Mouse (Mus musculus) hindbrain, embryonic 12.5 days (tissue): Measurements from ENCODE around the gene Ndufa5. TPM values are rescaled to one million over a fixed set of nuclear protein-coding genes. Genes with fewer than 3 reads are reported as not detected.

Source experiments
- ATAC-seq: fragments of 200-750 bp; cut with Nextera tagmentation; 2 replicates; pipeline ENCODE4 v1.8.0; 2017; ENCODE audit warnings: moderate TSS enrichment; ENCODE audit not compliant: low FRiP score
- H3K27ac ChIP-seq: fragments of 300-500 bp; sonication (generic); 2 replicates; pipeline ENCODE4 v1.5.1; 2016; ENCODE audit warnings: mild to moderate bottlenecking
- H3K27me3 ChIP-seq: fragments of 300-500 bp; sonication (generic); 2 replicates; pipeline ENCODE4 v1.6.1; 2016; ENCODE audit warnings: mild to moderate bottlenecking
- H3K36me3 ChIP-seq: fragments of 300-500 bp; sonication (generic); 2 replicates; pipeline ENCODE4 v1.6.1; 2016; ENCODE audit warnings: mild to moderate bottlenecking
- H3K4me1 ChIP-seq: fragments of 300-500 bp; sonication (generic); 2 replicates; pipeline ENCODE4 v1.6.1; 2016
- H3K4me2 ChIP-seq: fragments of 300-500 bp; sonication (generic); replicated peaks from 2 replicates; pipeline ENCODE4 v1.6.1; 2016; ENCODE audit warnings: mild to moderate bottlenecking
- H3K4me3 ChIP-seq: fragments of 300-500 bp; sonication (generic); 2 replicates; pipeline ENCODE4 v1.5.1; 2016; ENCODE audit warnings: mild to moderate bottlenecking
- H3K9ac ChIP-seq: fragments of 300-500 bp; sonication (generic); 2 replicates; pipeline ENCODE4 v1.6.1; 2016; ENCODE audit warnings: mild to moderate bottlenecking, moderate library complexity
- H3K9me3 ChIP-seq: fragments of 300-500 bp; sonication (generic); replicated peaks from 2 replicates; pipeline ENCODE4 v1.6.1; 2016; ENCODE audit warnings: mild to moderate bottlenecking
- WGBS: fragments of 180-500 bp; shearing (Covaris S2); methylation state at CpG from one replicate; pipeline ENCODE4 v1.1.7; 2016; 5-methylcytosine and 5-hydroxymethylcytosine counted together
- polyA plus RNA-seq: library from polyadenylated mRNA; unstranded; fragments of >200 nt; fragmentation: Nextera tagmentation; extraction: Ambion mirVana; gene quantifications from 2 replicates; pipeline ENCODE4 v1.2.1, GENCODE M21; 2016

Gene Ndufa5
- polyA plus RNA-seq: 326 TPM in 2 replicates

DNA sequence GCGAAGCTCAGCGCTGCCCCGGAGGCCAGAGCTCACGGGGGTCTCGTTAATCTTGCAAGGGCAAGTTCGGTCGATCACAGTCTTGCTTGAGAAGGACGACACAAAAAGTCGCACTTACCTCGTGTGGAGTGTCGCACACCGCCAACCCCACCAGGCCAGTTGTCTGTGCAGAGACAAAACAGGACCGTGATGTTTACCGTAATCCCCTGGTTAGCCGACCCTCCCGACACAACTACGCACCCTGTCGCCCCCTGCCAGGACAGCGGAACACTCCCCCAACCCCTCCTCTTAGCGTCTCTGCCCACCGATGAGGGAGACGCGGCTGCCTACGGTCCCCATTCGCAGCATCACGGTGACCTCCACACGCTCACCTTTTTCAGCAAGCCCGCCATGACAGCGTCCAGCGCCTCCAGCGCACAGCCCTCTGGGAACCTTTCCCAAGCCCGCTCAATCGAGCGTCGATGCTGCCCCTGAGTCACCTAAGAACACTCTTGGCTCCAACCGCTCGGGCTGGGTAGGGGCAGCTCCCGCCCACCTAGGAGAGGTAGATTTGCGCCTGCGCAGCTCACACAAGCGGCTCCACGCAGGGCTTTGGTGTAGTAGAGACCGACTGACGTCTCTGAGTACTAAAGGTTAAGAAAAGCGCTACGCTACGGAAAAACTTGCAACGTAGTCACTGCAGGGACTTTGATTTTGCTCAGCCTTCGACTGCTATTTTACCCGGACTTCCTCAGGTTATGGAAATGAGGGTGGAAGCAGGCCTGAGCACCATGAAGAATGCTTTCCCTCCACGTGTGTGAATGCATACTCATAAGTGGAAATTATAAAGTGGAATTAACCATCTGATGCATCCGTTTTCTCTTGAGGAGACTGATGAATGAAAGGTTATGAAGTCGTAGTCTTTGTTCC, at the start of gene Ndufa5:
Gene Ndufa5, minus strand, starts transcription at position 859 of the 909 bp plus-strand sequence.
- peak; percentile 97 for ATAC-seq
- Histone ChIP-seq H3K27me3 (no peaks in the 10 kb centered on the region), H3K9ac (peak within 1 kb of the TSS; percentile 59), H3K4me1 (peaks cover 16% of the 10 kb centered on the region), H3K27ac (no peak within 1 kb of the TSS), H3K4me2 (peak within 1 kb of the TSS; percentile 75), H3K9me3 (no peaks in the 10 kb centered on the region), H3K4me3 (peak within 1 kb of the TSS; percentile 59), H3K36me3 (0 out of 2 replicates have a peak, but pooled peaks cover 2% of the 10 kb centered on the region)
- WGBS: under 1% methylated on average over 53 of the region's 53 CpGs

DNA sequence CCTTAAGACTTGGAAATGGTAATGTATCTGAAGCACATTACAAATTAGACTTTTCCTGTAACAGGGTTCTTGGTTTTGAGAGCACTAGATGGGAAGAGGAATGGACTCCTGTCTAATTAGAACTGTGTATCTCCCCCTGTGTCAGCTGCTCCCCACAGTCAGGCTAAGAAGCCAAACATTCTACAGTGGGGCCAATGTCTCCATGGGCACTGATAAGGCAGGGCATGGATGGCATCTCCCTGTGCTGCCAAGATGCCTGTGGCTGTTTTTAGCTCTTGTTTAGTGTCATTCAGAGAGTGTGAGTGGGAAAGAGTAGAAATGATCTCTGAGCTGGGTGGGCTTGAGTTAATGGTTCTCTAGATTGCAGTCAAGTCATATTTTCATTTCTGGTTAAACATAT, 45.5 kb upstream of the Ndufa5 start:
- Histone ChIP-seq H3K9ac (no peak overlapping the region), H3K9me3 (no peaks in the 10 kb centered on the region), H3K4me3 (no peak overlapping the region), H3K27ac (no peak overlapping the region), H3K27me3 (no peaks in the 10 kb centered on the region), H3K4me1 (no peaks in the 10 kb centered on the region), H3K4me2 (no peak overlapping the region), H3K36me3 (no peaks in the 10 kb centered on the region)
- ATAC-seq: no peak

DNA sequence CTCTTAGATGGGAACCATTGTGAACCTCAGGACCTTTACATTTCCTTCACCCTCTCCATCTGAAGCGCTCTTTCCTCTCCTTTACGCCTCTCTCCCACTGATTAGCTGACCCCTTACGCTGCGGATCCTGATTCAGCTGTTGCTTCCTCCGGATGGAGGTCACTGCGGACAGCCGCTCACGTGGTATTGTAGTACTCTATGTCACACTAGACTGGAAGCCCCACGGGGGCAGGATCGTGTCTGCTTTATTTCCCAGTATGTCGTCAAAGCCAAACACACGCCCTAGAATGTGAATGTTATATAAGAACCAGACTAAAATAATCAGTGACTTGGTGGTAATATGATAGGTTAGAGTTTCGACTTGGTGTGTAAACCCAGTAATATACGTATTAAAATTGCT, 44.6 kb upstream of the Ndufa5 start:
- no peak overlapping the region for H3K9ac ChIP-seq
- no peaks in the 10 kb centered on the region for H3K9me3 ChIP-seq
- no peaks in the 10 kb centered on the region for H3K4me1 ChIP-seq
- H3K4me2 ChIP-seq: no peak overlapping the region
- no peak for ATAC-seq
- no peak overlapping the region for H3K27ac ChIP-seq
- no peaks in the 10 kb centered on the region for H3K36me3 ChIP-seq
- WGBS: 89% methylated on average over 14 of the region's 14 CpGs
- no peak overlapping the region for H3K4me3 ChIP-seq
- H3K27me3 ChIP-seq: no peaks in the 10 kb centered on the region

DNA sequence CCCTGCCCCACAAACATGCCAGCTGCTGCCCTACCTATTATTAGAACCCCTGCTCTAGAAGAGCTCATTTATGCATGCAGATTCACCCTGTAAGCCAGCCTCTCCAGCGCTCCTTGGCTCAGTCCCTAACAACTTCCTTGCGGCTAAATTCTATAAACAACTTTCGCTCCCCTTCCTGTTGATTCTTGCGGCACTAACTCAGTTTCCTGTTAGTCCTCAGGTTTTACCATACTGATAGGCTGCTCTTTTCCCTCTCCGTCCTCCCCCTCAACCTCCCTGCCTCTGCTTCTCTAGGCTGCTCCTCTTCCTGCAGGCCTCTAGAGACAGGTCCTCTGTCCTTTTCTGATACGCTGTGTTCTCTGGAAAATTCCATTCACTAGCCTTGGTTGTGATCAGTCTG, 43.3 kb upstream of the Ndufa5 start:
- Histone ChIP-seq H3K36me3 (no peaks in the 10 kb centered on the region), H3K27me3 (no peaks in the 10 kb centered on the region), H3K9ac (no peak overlapping the region), H3K4me1 (no peaks in the 10 kb centered on the region), H3K4me2 (no peak overlapping the region), H3K9me3 (no peaks in the 10 kb centered on the region), H3K4me3 (no peak overlapping the region), H3K27ac (no peak overlapping the region)
- ATAC-seq: no peak
- 78% methylated on average over 6 of the region's 6 CpGs for WGBS

DNA sequence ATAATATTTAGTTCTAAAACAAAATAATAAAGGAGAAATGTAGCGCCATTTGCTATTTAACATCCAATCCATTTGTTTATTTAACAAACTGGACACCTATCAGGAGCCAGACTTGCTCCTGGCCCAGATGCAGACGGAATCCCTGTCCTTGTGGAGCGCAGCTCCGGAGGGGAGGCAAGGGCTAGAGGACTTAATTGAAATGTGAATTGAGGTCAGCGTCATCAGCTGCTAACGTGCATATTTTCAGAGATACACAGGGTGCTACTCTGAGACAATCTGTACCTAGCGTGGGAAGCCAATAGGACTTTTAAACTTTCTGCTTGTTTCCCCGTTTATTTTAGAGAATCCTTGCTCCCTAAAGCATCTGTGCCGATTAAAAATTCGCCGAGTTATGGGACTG, 42.5 kb upstream of the Ndufa5 start:
- no peak for ATAC-seq

DNA sequence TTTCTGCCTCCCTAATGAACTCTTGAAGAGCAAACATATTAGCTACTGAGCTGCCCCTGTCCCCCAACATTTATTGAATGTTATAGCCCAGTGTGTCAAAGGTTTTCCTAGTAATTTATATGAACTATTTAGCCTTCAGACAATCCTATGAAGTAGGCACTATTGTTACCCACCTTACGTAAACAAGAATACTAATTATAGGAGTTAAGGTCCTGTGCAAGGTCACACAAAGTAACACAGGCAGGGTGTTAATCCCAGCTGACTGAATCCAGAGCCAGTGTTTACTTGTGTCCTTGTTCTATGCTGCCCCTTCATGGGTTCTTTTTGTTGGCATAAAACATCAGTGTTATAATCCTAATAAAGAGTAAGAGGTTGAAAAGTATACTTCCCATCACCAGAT, 41.9 kb upstream of the Ndufa5 start:
- Histone ChIP-seq H3K4me3 (no peak overlapping the region), H3K27ac (no peak overlapping the region), H3K4me1 (no peaks in the 10 kb centered on the region), H3K4me2 (no peak overlapping the region), H3K9ac (no peak overlapping the region), H3K27me3 (no peaks in the 10 kb centered on the region), H3K36me3 (no peaks in the 10 kb centered on the region), H3K9me3 (no peaks in the 10 kb centered on the region)
- 94% methylated on average over 1 of the region's 1 CpGs for WGBS
- no peak for ATAC-seq

More for the DNA sequence above, 42.5 kb upstream of the Ndufa5 start:
- H3K4me1 ChIP-seq: no peaks in the 10 kb centered on the region
- H3K9ac ChIP-seq: no peak overlapping the region
- no peak overlapping the region for H3K4me2 ChIP-seq
- no peaks in the 10 kb centered on the region for H3K27me3 ChIP-seq
- H3K4me3 ChIP-seq: no peak overlapping the region
- no peaks in the 10 kb centered on the region for H3K9me3 ChIP-seq
- 79% methylated on average over 11 of the region's 11 CpGs for WGBS
- no peak overlapping the region for H3K27ac ChIP-seq
- H3K36me3 ChIP-seq: no peaks in the 10 kb centered on the region

DNA sequence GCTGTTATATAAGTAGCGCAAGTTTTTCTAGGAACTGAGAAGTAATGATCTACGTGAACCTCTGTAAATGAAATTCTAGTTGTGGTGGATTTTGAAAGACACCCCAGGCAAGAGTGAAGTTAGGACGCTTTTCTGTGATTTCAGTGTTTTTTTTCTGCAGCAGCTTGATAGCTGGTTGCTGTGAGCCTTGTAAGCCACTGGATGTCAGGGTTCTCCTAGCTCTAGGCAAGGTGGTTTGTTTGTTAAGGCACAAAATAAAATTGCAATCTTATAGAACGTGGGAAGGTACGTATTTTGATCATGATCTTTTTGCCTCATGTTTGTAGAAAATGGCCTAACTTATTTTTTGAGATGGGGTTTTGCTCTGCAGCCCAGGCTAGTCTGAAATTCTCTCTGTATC, 41.1 kb upstream of the Ndufa5 start:
- Histone ChIP-seq H3K4me2 (no peak overlapping the region), H3K9me3 (no peaks in the 10 kb centered on the region), H3K4me3 (no peak overlapping the region), H3K27me3 (no peaks in the 10 kb centered on the region), H3K4me1 (no peaks in the 10 kb centered on the region), H3K27ac (no peak overlapping the region), H3K36me3 (no peaks in the 10 kb centered on the region), H3K9ac (no peak overlapping the region)
- ATAC-seq: no peak
- 87% methylated on average over 5 of the region's 5 CpGs for WGBS

DNA sequence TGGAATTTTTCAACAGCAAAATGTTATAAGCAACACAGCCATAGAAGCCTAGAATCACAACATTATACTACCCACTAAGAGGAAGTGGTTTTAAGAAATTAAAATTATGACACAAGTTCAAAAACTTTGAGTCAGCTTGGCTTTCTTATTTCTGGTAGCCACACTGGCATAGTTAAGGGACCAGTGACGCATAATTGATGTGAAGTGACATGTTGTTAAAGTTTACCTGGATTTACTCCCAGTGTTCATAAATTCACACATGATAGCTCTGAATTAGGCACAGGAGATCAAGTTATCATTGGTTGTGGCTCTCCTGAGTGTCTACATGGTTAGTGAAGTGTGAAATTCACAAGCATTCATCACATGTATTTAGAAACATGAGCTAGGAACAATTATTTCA, 37.1 kb upstream of the Ndufa5 start:
- Histone ChIP-seq H3K4me3 (no peak overlapping the region), H3K9ac (no peak overlapping the region), H3K27ac (no peak overlapping the region), H3K27me3 (no peaks in the 10 kb centered on the region), H3K9me3 (no peaks in the 10 kb centered on the region), H3K36me3 (no peaks in the 10 kb centered on the region), H3K4me2 (no peak overlapping the region), H3K4me1 (no peaks in the 10 kb centered on the region)
- WGBS: 89% methylated on average over 1 of the region's 1 CpGs
- no peak for ATAC-seq

DNA sequence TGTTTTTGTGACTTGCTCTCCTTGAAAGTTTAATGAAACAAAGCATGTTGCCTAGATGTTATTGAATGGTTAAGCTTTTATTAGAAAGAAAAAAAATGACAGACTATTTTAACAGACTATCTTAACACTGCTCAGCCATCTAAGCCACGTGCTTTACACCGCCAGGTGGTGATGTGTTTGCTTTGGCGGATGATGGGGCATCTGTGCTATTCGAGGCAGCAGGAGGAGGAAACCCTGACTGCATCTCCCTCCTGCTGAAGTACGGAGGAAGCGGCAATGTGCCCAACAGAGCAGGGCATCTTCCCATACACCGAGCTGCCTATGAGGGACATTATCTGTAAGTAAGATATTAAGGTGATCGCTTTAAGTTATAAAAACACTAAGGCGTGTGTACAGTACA, 36.3 kb upstream of the Ndufa5 start:
- H3K36me3 ChIP-seq: no peaks in the 10 kb centered on the region
- H3K4me3 ChIP-seq: no peak overlapping the region
- no peak overlapping the region for H3K27ac ChIP-seq
- no peaks in the 10 kb centered on the region for H3K9me3 ChIP-seq
- no peak overlapping the region for H3K4me2 ChIP-seq
- H3K4me1 ChIP-seq: no peaks in the 10 kb centered on the region
- H3K9ac ChIP-seq: no peak overlapping the region
- ATAC-seq: no peak
- no peaks in the 10 kb centered on the region for H3K27me3 ChIP-seq
- WGBS: 83% methylated on average over 9 of the region's 9 CpGs

DNA sequence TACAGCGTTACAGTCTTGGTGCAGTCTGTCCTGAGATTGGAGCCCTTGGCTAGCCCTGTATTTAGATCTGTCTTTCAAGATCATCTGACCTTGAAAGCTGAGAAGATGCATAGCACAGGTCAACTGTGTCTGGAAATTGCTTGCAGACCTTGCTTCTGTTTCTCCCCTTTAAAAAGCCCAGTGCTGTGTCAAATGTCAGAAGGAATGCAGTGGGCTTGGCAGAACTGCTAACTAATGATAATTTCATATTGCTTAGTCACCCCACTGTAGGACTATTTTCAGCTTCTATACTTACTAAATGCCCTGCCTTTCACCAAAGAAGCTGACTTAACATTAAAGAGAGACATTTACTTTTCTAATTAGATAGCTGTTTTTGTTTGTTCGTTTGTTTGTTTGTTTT, 27.7 kb upstream of the Ndufa5 start:
- no peak overlapping the region for H3K4me2 ChIP-seq
- H3K36me3 ChIP-seq: no peaks in the 10 kb centered on the region
- ATAC-seq: no peak
- no peaks in the 10 kb centered on the region for H3K9me3 ChIP-seq
- H3K27me3 ChIP-seq: no peaks in the 10 kb centered on the region
- H3K4me1 ChIP-seq: no peaks in the 10 kb centered on the region
- 83% methylated on average over 2 of the region's 2 CpGs for WGBS
- no peak overlapping the region for H3K27ac ChIP-seq
- H3K9ac ChIP-seq: no peak overlapping the region
- no peak overlapping the region for H3K4me3 ChIP-seq

DNA sequence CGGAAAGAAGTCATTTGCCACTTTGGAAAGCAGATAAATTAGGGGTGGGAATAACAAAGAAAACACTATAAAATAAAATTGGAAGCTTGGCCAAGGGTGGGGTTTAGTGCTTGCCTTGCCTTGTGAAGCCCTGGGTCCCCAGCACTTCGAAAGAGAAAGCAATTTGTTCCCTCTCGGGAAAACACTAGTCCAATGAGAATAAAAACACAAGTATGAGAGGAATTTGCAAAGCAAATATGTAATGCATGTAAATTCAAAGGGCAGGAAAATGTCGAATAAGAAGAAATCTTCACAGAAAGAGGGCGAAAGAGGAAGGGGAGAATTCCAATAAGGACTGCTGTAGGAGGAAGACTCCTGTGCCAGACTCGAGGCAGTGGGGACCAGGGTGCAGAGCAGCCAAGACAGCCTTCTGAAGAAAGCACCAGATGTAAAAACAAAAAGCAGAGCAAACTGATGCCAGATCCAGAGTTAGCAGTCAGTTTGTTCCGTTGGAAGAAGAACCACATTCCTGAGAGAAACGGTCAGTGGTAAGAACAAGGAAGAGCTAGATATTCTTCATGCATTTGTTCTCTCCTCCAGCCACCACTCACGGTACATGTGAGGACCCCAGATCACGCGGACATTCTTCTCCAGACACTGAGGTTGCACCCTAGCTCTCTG, 26.7 kb upstream of the Ndufa5 start:
- no peaks in the 10 kb centered on the region for H3K36me3 ChIP-seq
- H3K4me2 ChIP-seq: no peak overlapping the region
- H3K4me1 ChIP-seq: no peaks in the 10 kb centered on the region
- WGBS: 72% methylated on average over 11 of the region's 11 CpGs
- no peak overlapping the region for H3K27ac ChIP-seq
- no peak for ATAC-seq
- H3K9ac ChIP-seq: no peak overlapping the region
- H3K4me3 ChIP-seq: no peak overlapping the region
- no peaks in the 10 kb centered on the region for H3K9me3 ChIP-seq
- no peaks in the 10 kb centered on the region for H3K27me3 ChIP-seq

DNA sequence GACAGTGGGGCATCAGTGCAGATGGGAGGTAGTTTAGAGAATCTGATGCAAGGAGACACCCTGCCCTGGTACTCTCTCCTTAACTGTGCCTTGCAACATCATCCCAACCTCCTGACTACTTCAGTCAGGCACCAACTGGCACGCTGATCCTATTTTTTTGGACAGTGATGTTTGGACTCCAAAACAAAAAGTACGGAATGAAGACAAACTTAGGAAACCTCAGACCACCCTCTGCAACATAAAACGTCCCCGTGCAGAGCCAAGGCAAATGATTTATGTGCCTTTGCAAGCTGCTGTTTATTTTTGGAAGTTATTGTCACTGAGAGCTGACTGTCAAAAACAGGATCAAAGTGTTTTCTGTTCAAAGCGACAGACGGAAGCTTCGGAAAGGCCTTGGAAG, 24.2 kb upstream of the Ndufa5 start:
- H3K9ac ChIP-seq: no peak overlapping the region
- H3K9me3 ChIP-seq: no peaks in the 10 kb centered on the region
- no peak overlapping the region for H3K27ac ChIP-seq
- no peak overlapping the region for H3K4me3 ChIP-seq
- ATAC-seq: no peak
- no peaks in the 10 kb centered on the region for H3K27me3 ChIP-seq
- H3K4me2 ChIP-seq: no peak overlapping the region
- H3K4me1 ChIP-seq: no peaks in the 10 kb centered on the region
- 81% methylated on average over 7 of the region's 7 CpGs for WGBS
- no peaks in the 10 kb centered on the region for H3K36me3 ChIP-seq

DNA sequence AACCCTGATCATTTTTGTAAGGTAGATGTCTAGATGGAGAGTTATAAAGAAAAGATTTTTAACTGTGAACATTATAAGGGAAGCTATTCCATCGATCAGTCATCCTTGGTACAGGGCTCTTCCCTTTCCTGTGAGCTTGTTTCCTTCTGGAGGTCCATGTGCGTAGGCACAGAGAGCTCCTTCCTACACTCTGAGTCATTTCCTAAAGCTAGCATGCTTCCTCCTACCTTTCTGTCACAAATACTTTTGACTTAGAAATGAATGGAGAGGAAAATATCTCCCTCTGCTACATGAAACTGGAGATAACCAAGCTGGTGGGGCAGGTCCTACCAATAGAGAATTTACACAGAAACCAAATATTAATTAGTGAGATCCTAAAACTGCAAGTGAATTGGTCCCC, 22.0 kb upstream of the Ndufa5 start:
- H3K4me3 ChIP-seq: no peak overlapping the region
- no peaks in the 10 kb centered on the region for H3K4me1 ChIP-seq
- no peak overlapping the region for H3K9ac ChIP-seq
- no peaks in the 10 kb centered on the region for H3K27me3 ChIP-seq
- H3K4me2 ChIP-seq: no peak overlapping the region
- WGBS: 94% methylated on average over 2 of the region's 2 CpGs
- H3K36me3 ChIP-seq: no peaks in the 10 kb centered on the region
- no peak for ATAC-seq
- no peaks in the 10 kb centered on the region for H3K9me3 ChIP-seq
- H3K27ac ChIP-seq: no peak overlapping the region
